Mouse (Mus musculus): ENCODE measurements around the gene Sel1l3. TPM values are rescaled to one million over a fixed set of nuclear protein-coding genes. Genes with fewer than 3 reads are reported as not detected.

Sel1l3 gene
- polyA plus RNA-seq, 1 experiment from 2014 or later = 6.5 TPM

- H3K9ac ChIP-seq (replicated peaks; ENCODE audit: low read depth, low read length) = no peak overlapping the region
- no peaks in the 10 kb centered on the region for H3K27me3 ChIP-seq (ENCODE audit: control insufficient read depth, insufficient read depth, low read length)
- H3K4me1 ChIP-seq (ENCODE audit: control insufficient read depth, insufficient read depth, low read length) = 0 out of 2 replicates have a peak, but pooled peaks cover 4% of the 10 kb centered on the region
- ATAC-seq (ENCODE audit: low read depth) = no peak
- H3K9me3 ChIP-seq (ENCODE audit: control insufficient read depth, low read length) = no peaks in the 10 kb centered on the region
- no peaks in the 10 kb centered on the region for H3K36me3 ChIP-seq (ENCODE audit: control insufficient read depth, insufficient read depth, low read length)
- no peak overlapping the region for H3K4me2 ChIP-seq (ENCODE audit: low read depth, low read length)
- WGBS = 90% methylated on average over 4 of the region's 4 CpGs
- H3K27ac ChIP-seq (ENCODE audit: low read depth, low read length) = no peak overlapping the region
- no peak overlapping the region for H3K4me3 ChIP-seq (ENCODE audit: low read depth, low read length)
Observed at GRCm38 (mm10) chr5:53147418-53147817, 66.3 kb downstream of the Sel1l3 start.

- H3K4me3 ChIP-seq (ENCODE audit: low read depth, low read length) = no peak overlapping the region
- H3K9me3 ChIP-seq (ENCODE audit: control insufficient read depth, low read length) = no peaks in the 10 kb centered on the region
- no peak overlapping the region for H3K9ac ChIP-seq (replicated peaks; ENCODE audit: low read depth, low read length)
- H3K27ac ChIP-seq (ENCODE audit: low read depth, low read length) = no peak overlapping the region
- no peak for ATAC-seq (ENCODE audit: low read depth)
- H3K4me2 ChIP-seq (ENCODE audit: low read depth, low read length) = no peak overlapping the region
- 0 out of 2 replicates have a peak, but pooled peaks cover 4% of the 10 kb centered on the region for H3K4me1 ChIP-seq (ENCODE audit: control insufficient read depth, insufficient read depth, low read length)
- H3K36me3 ChIP-seq (ENCODE audit: control insufficient read depth, insufficient read depth, low read length) = no peaks in the 10 kb centered on the region
- 69% methylated on average over 4 of the region's 4 CpGs for WGBS
- no peaks in the 10 kb centered on the region for H3K27me3 ChIP-seq (ENCODE audit: control insufficient read depth, insufficient read depth, low read length)
Observed at GRCm38 (mm10) chr5:53146684-53147061, 67.1 kb downstream of the Sel1l3 start.

GRCm38 (mm10) chr5:53146049-53146683, 67.6 kb downstream of the Sel1l3 start:
- no peaks in the 10 kb centered on the region for H3K27me3 ChIP-seq (ENCODE audit: control insufficient read depth, insufficient read depth, low read length)
- WGBS = 26% methylated on average over 10 of the region's 10 CpGs
- H3K27ac ChIP-seq (ENCODE audit: low read depth, low read length) = no peak overlapping the region
- no peak for ATAC-seq (ENCODE audit: low read depth)
- no peak overlapping the region for H3K9ac ChIP-seq (replicated peaks; ENCODE audit: low read depth, low read length)
- H3K9me3 ChIP-seq (ENCODE audit: control insufficient read depth, low read length) = no peaks in the 10 kb centered on the region
- no peak overlapping the region for H3K4me2 ChIP-seq (ENCODE audit: low read depth, low read length)
- H3K4me3 ChIP-seq (ENCODE audit: low read depth, low read length) = no peak overlapping the region
- H3K4me1 ChIP-seq (ENCODE audit: control insufficient read depth, insufficient read depth, low read length) = 0 out of 2 replicates have a peak, but pooled peaks cover 4% of the 10 kb centered on the region
- H3K36me3 ChIP-seq (ENCODE audit: control insufficient read depth, insufficient read depth, low read length) = no peaks in the 10 kb centered on the region

- no peak for ATAC-seq (ENCODE audit: low read depth)
- H3K4me3 ChIP-seq (ENCODE audit: low read depth, low read length) = no peak overlapping the region
- 85% methylated on average over 5 of the region's 5 CpGs for WGBS
- no peak overlapping the region for H3K9ac ChIP-seq (replicated peaks; ENCODE audit: low read depth, low read length)
- no peak overlapping the region for H3K4me2 ChIP-seq (ENCODE audit: low read depth, low read length)
- H3K4me1 ChIP-seq (ENCODE audit: control insufficient read depth, insufficient read depth, low read length) = peaks cover 6% of the 10 kb centered on the region; the same call in 1 of the 2 replicates
- H3K36me3 ChIP-seq (ENCODE audit: control insufficient read depth, insufficient read depth, low read length) = no peaks in the 10 kb centered on the region
- H3K27me3 ChIP-seq (ENCODE audit: control insufficient read depth, insufficient read depth, low read length) = no peaks in the 10 kb centered on the region
- H3K9me3 ChIP-seq (ENCODE audit: control insufficient read depth, low read length) = no peaks in the 10 kb centered on the region
- H3K27ac ChIP-seq (ENCODE audit: low read depth, low read length) = no peak overlapping the region
Observed at GRCm38 (mm10) chr5:53142587-53142986, 71.1 kb downstream of the Sel1l3 start.

GRCm38 (mm10) chr5:53140158-53140927, 73.4 kb downstream of the Sel1l3 start:
- H3K36me3 ChIP-seq (ENCODE audit: control insufficient read depth, insufficient read depth, low read length) = no peaks in the 10 kb centered on the region
- H3K4me2 ChIP-seq (ENCODE audit: low read depth, low read length) = no peak overlapping the region
- WGBS = 94% methylated on average over 8 of the region's 8 CpGs

GRCm38 (mm10) chr5:53139566-53139965, 74.2 kb downstream of the Sel1l3 start:
- H3K4me1 ChIP-seq (ENCODE audit: control insufficient read depth, insufficient read depth, low read length) = peaks cover 2% of the 10 kb centered on the region; the same call in 1 of the 2 replicates
- no peaks in the 10 kb centered on the region for H3K27me3 ChIP-seq (ENCODE audit: control insufficient read depth, insufficient read depth, low read length)
- no peaks in the 10 kb centered on the region for H3K9me3 ChIP-seq (ENCODE audit: control insufficient read depth, low read length)
- H3K4me3 ChIP-seq (ENCODE audit: low read depth, low read length) = no peak overlapping the region
- H3K27ac ChIP-seq (ENCODE audit: low read depth, low read length) = no peak overlapping the region
- WGBS = 53% methylated on average over 11 of the region's 11 CpGs
- H3K36me3 ChIP-seq (ENCODE audit: control insufficient read depth, insufficient read depth, low read length) = no peaks in the 10 kb centered on the region
- no peak overlapping the region for H3K4me2 ChIP-seq (ENCODE audit: low read depth, low read length)
- no peak for ATAC-seq (ENCODE audit: low read depth)
- H3K9ac ChIP-seq (replicated peaks; ENCODE audit: low read depth, low read length) = no peak overlapping the region

More at GRCm38 (mm10) chr5:53140158-53140927, 73.4 kb downstream of the Sel1l3 start:
- no peaks in the 10 kb centered on the region for H3K9me3 ChIP-seq (ENCODE audit: control insufficient read depth, low read length)
- H3K4me1 ChIP-seq (ENCODE audit: control insufficient read depth, insufficient read depth, low read length) = peaks cover 2% of the 10 kb centered on the region; the same call in 1 of the 2 replicates
- no peaks in the 10 kb centered on the region for H3K27me3 ChIP-seq (ENCODE audit: control insufficient read depth, insufficient read depth, low read length)
- no peak overlapping the region for H3K9ac ChIP-seq (replicated peaks; ENCODE audit: low read depth, low read length)
- ATAC-seq (ENCODE audit: low read depth) = no peak
- H3K27ac ChIP-seq (ENCODE audit: low read depth, low read length) = no peak overlapping the region
- H3K4me3 ChIP-seq (ENCODE audit: low read depth, low read length) = no peak overlapping the region

GRCm38 (mm10) chr5:53139140-53139539, 74.6 kb downstream of the Sel1l3 start:
- no peak for ATAC-seq (ENCODE audit: low read depth)
- Histone ChIP-seq H3K9me3 (ENCODE audit: control insufficient read depth, low read length) (no peaks in the 10 kb centered on the region), H3K27me3 (ENCODE audit: control insufficient read depth, insufficient read depth, low read length) (no peaks in the 10 kb centered on the region), H3K4me1 (ENCODE audit: control insufficient read depth, insufficient read depth, low read length) (peaks cover 2% of the 10 kb centered on the region; the same call in 1 of the 2 replicates), H3K9ac (replicated peaks; ENCODE audit: low read depth, low read length) (no peak overlapping the region), H3K4me2 (ENCODE audit: low read depth, low read length) (no peak overlapping the region), H3K36me3 (ENCODE audit: control insufficient read depth, insufficient read depth, low read length) (no peaks in the 10 kb centered on the region), H3K27ac (ENCODE audit: low read depth, low read length) (no peak overlapping the region), H3K4me3 (ENCODE audit: low read depth, low read length) (no peak overlapping the region)
- 18% methylated on average over 4 of the region's 4 CpGs for whole genome bisulfite sequencing

- Histone ChIP-seq H3K4me2 (ENCODE audit: low read depth, low read length) (no peak overlapping the region), H3K4me3 (ENCODE audit: low read depth, low read length) (no peak overlapping the region), H3K36me3 (ENCODE audit: control insufficient read depth, insufficient read depth, low read length) (no peaks in the 10 kb centered on the region), H3K27me3 (ENCODE audit: control insufficient read depth, insufficient read depth, low read length) (no peaks in the 10 kb centered on the region), H3K9ac (replicated peaks; ENCODE audit: low read depth, low read length) (no peak overlapping the region), H3K4me1 (ENCODE audit: control insufficient read depth, insufficient read depth, low read length) (peaks cover 2% of the 10 kb centered on the region; the same call in 1 of the 2 replicates), H3K9me3 (ENCODE audit: control insufficient read depth, low read length) (no peaks in the 10 kb centered on the region), H3K27ac (ENCODE audit: low read depth, low read length) (no peak overlapping the region)
- no peak for ATAC-seq (ENCODE audit: low read depth)
- WGBS = 80% methylated on average over 8 of the region's 8 CpGs
Observed at GRCm38 (mm10) chr5:53138025-53138424, 75.7 kb downstream of the Sel1l3 start.

- Histone ChIP-seq H3K9me3 (ENCODE audit: control insufficient read depth, low read length) (no peaks in the 10 kb centered on the region), H3K4me1 (ENCODE audit: control insufficient read depth, insufficient read depth, low read length) (peaks cover 2% of the 10 kb centered on the region; the same call in 1 of the 2 replicates), H3K9ac (replicated peaks; ENCODE audit: low read depth, low read length) (no peak overlapping the region), H3K4me3 (ENCODE audit: low read depth, low read length) (no peak overlapping the region), H3K27me3 (ENCODE audit: control insufficient read depth, insufficient read depth, low read length) (no peaks in the 10 kb centered on the region), H3K27ac (ENCODE audit: low read depth, low read length) (no peak overlapping the region), H3K36me3 (ENCODE audit: control insufficient read depth, insufficient read depth, low read length) (no peaks in the 10 kb centered on the region), H3K4me2 (ENCODE audit: low read depth, low read length) (no peak overlapping the region)
- ATAC-seq (ENCODE audit: low read depth) = no peak
- WGBS = 78% methylated on average over 8 of the region's 8 CpGs
Observed at GRCm38 (mm10) chr5:53135984-53136383, 77.7 kb downstream of the Sel1l3 start.
